Mouse (Mus musculus): Measurements from ENCODE around the gene Mindy1. TPM values are rescaled to one million over a fixed set of nuclear protein-coding genes. Genes with fewer than 3 reads are reported as not detected.

Mindy1 gene
- total and polyA plus RNA-seq, 3 experiments = 5.0 to 14.4 (median 5.4) TPM

GRCm38 (mm10) chr3:95240900-95241299 lies 40.2 kb upstream of the Mindy1 start:
- H3K9me3 ChIP-seq (replicated peaks; ENCODE audit: low read length) = no peaks in the 10 kb centered on the region
- H3K4me1 ChIP-seq (ENCODE audit: control insufficient read depth in 1 of 2, insufficient read depth in 2 of 2) = no peaks in the 10 kb centered on the region
- no peak overlapping the region for H3K4me2 ChIP-seq (ENCODE audit: insufficient read depth, low read depth, poor library complexity, severe bottlenecking)
- no peaks in the 10 kb centered on the region for H3K79me2 ChIP-seq (replicated peaks; ENCODE audit: control insufficient read depth, extremely low read depth, insufficient read depth, poor library complexity, severe bottlenecking)
- no peak overlapping the region for H3K4me3 ChIP-seq (replicated peaks in 1 of 3; ENCODE audit: low read depth in 2 of 3, low read length in 2 of 3, poor library complexity in 1 of 3)
- H3K9ac ChIP-seq (ENCODE audit: insufficient read depth, low read depth) = no peak overlapping the region
- peaks cover 16 to 42% of the 10 kb centered on the region in 2 experiments for H3K36me3 ChIP-seq (replicated peaks in 1 of 2; ENCODE audit: control insufficient read depth in 1 of 2, insufficient read depth in 1 of 2, low read length in 1 of 2)
- in situ Hi-C loops (cut with MboI; ENCODE audit: low pct_ligation_motif_present, low pct_unique_long_range_greater_than_20kb, low sequenced_read_pairs) (no loop called here), dilution Hi-C loops (cut with MboI; ENCODE audit: extremely low pct_ligation_motif_present, extremely low pct_unique_long_range_greater_than_20kb, low sequenced_read_pairs) (no loop called here)
- no peak for TF ChIP-seq ZC3H11A (IDR thresholded peaks at IDR 0.05; ENCODE audit: low read depth, low read length)
- no peak for TF ChIP-seq JUND (conservative IDR thresholded peaks at IDR 0.05; ENCODE audit: low read depth, low read length)
- TF ChIP-seq SMC3 (IDR thresholded peaks at IDR 0.05; ENCODE audit: low read depth, low read length) = no peak
- TF ChIP-seq UBTF (IDR thresholded peaks at IDR 0.05; ENCODE audit: low read depth, low read length) = no peak
- DNase-seq (ENCODE audit: extremely low read depth) = no peak
- no peak overlapping the region for H3K27ac ChIP-seq (ENCODE audit: insufficient read depth, low read depth)
- no peaks in the 10 kb centered on the region for H3K27me3 ChIP-seq (replicated peaks)

GRCm38 (mm10) chr3:95241498-95241897 lies 39.6 kb upstream of the Mindy1 start, which contains the start of gene Gm128:
TSS of gene Gm128 (minus strand) at chr3:95241598.
- no peak within 1 kb of the TSS for H3K9ac ChIP-seq (ENCODE audit: insufficient read depth, low read depth)
- H3K27me3 ChIP-seq (replicated peaks) = no peaks in the 10 kb centered on the region
- peaks cover 11 to 36% of the 10 kb centered on the region in 2 experiments for H3K36me3 ChIP-seq (replicated peaks in 1 of 2; ENCODE audit: control insufficient read depth in 1 of 2, insufficient read depth in 1 of 2, low read length in 1 of 2)
- DNase-seq (ENCODE audit: extremely low read depth) = no peak
- H3K9me3 ChIP-seq (replicated peaks; ENCODE audit: low read length) = no peaks in the 10 kb centered on the region
- H3K79me2 ChIP-seq (replicated peaks; ENCODE audit: control insufficient read depth, extremely low read depth, insufficient read depth, poor library complexity, severe bottlenecking) = no peaks in the 10 kb centered on the region
- TF ChIP-seq MYC (IDR thresholded peaks at IDR 0.05; ENCODE audit: low read depth, low read length) (no peak), ZMIZ1 (IDR thresholded peaks at IDR 0.05; ENCODE audit: low read depth, low read length) (no peak), CHD1 (IDR thresholded peaks at IDR 0.05; ENCODE audit: low read depth, low read length) (no peak), EP300 (IDR thresholded peaks at IDR 0.05; ENCODE audit: low read length) (no peak), JUN (IDR thresholded peaks at IDR 0.05; ENCODE audit: insufficient read depth, low read depth, low read length) (no peak), TBP (conservative IDR thresholded peaks at IDR 0.05; ENCODE audit: low read depth, low read length) (no peak)
- in situ Hi-C loops (cut with MboI; ENCODE audit: low pct_ligation_motif_present, low pct_unique_long_range_greater_than_20kb, low sequenced_read_pairs) = no loop called here
- dilution Hi-C loops (cut with MboI; ENCODE audit: extremely low pct_ligation_motif_present, extremely low pct_unique_long_range_greater_than_20kb, low sequenced_read_pairs) = no loop called here
- no peak within 1 kb of the TSS for H3K4me3 ChIP-seq (replicated peaks in 1 of 3; ENCODE audit: low read depth in 2 of 3, low read length in 2 of 3, poor library complexity in 1 of 3)
- H3K4me1 ChIP-seq (ENCODE audit: control insufficient read depth in 1 of 2, insufficient read depth in 2 of 2) = no peaks in the 10 kb centered on the region
- no peak within 1 kb of the TSS for H3K4me2 ChIP-seq (ENCODE audit: insufficient read depth, low read depth, poor library complexity, severe bottlenecking)
- no peak within 1 kb of the TSS for H3K27ac ChIP-seq (ENCODE audit: insufficient read depth, low read depth)

DNA sequence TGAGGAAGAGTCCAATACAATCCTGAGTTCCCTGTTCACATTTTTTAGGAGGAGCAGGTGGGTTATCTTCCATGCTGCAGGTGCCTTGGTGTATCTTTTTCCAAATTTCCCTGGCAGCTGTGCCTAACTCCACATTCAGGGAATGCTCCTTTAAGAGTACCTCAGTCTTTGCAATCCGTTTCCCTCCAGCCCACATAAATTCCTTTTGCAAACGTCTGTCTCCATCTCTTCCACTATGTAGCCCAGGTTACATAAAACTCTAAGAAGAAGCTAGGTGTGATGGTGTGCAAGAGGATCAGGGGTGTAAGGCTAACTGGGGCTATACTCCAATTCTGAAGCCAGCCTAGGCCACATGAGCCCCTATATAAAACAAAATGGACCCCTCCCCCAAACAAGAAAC lies 38.1 kb upstream of the Mindy1 start:
- dilution Hi-C loops (cut with MboI; ENCODE audit: extremely low pct_ligation_motif_present, extremely low pct_unique_long_range_greater_than_20kb, low sequenced_read_pairs) = no loop called here

More for the DNA sequence above, 38.1 kb upstream of the Mindy1 start:
- Histone ChIP-seq H3K36me3 (replicated peaks in 1 of 2; ENCODE audit: control insufficient read depth in 1 of 2, insufficient read depth in 1 of 2, low read length in 1 of 2) (peaks cover 2 to 22% of the 10 kb centered on the region in 2 experiments), H3K4me3 (replicated peaks in 1 of 3; ENCODE audit: low read depth in 2 of 3, low read length in 2 of 3, poor library complexity in 1 of 3) (no peak overlapping the region), H3K27ac (ENCODE audit: insufficient read depth, low read depth) (no peak overlapping the region), H3K79me2 (replicated peaks; ENCODE audit: control insufficient read depth, extremely low read depth, insufficient read depth, poor library complexity, severe bottlenecking) (no peaks in the 10 kb centered on the region), H3K4me1 (ENCODE audit: control insufficient read depth in 1 of 2, insufficient read depth in 2 of 2) (no peaks in the 10 kb centered on the region), H3K9ac (ENCODE audit: insufficient read depth, low read depth) (no peak overlapping the region), H3K9me3 (replicated peaks; ENCODE audit: low read length) (no peaks in the 10 kb centered on the region), H3K4me2 (ENCODE audit: insufficient read depth, low read depth, poor library complexity, severe bottlenecking) (no peak overlapping the region), H3K27me3 (replicated peaks) (no peaks in the 10 kb centered on the region)
- no peak for TF ChIP-seq BHLHE40 (IDR thresholded peaks at IDR 0.05; ENCODE audit: low read depth, low read length)
- TF ChIP-seq ELF1 (IDR thresholded peaks at IDR 0.05; ENCODE audit: low read depth, low read length) = no peak
- no peak for TF ChIP-seq RCOR1 (conservative IDR thresholded peaks at IDR 0.05; ENCODE audit: low read depth, low read length)
- TF ChIP-seq MEF2A (IDR thresholded peaks at IDR 0.05; ENCODE audit: borderline replicate concordance, low read depth, low read length) = no peak
- TF ChIP-seq PAX5 (IDR thresholded peaks at IDR 0.05; ENCODE audit: low read length) = no peak
- no peak for TF ChIP-seq POLR2A (IDR thresholded peaks at IDR 0.05; ENCODE audit: low read depth, low read length)
- TF ChIP-seq HCFC1 (IDR thresholded peaks at IDR 0.05; ENCODE audit: low read depth, low read length) = no peak
- no peak for TF ChIP-seq USF2 (conservative IDR thresholded peaks at IDR 0.05; ENCODE audit: low read depth, low read length)
- TF ChIP-seq ZMIZ1 (IDR thresholded peaks at IDR 0.05; ENCODE audit: low read depth, low read length) = no peak
- TF ChIP-seq MAZ (IDR thresholded peaks at IDR 0.05; ENCODE audit: low read depth, low read length) = no peak
- no peak for TF ChIP-seq TBP (conservative IDR thresholded peaks at IDR 0.05; ENCODE audit: low read depth, low read length)
- no peak for TF ChIP-seq NELFE (IDR thresholded peaks at IDR 0.05; ENCODE audit: low read depth, low read length)
- TF ChIP-seq JUN (IDR thresholded peaks at IDR 0.05; ENCODE audit: insufficient read depth, low read depth, low read length) = no peak
- no peak for TF ChIP-seq IRF4 (IDR thresholded peaks at IDR 0.05; ENCODE audit: low read depth, low read length)
- no peak for TF ChIP-seq UBTF (IDR thresholded peaks at IDR 0.05; ENCODE audit: low read depth, low read length)
- no peak for TF ChIP-seq CTCF (conservative IDR thresholded peaks at IDR 0.05 in 1 of 2, IDR thresholded peaks at IDR 0.05 in 1 of 2; ENCODE audit: low read depth in 2 of 2, low read length in 2 of 2)
- in situ Hi-C loops (cut with MboI; ENCODE audit: low pct_ligation_motif_present, low pct_unique_long_range_greater_than_20kb, low sequenced_read_pairs) = no loop called here
- no peak for DNase-seq (ENCODE audit: extremely low read depth)
